ENCODE assay signal across 8 mouse cellular contexts in the genomic region with DNA sequence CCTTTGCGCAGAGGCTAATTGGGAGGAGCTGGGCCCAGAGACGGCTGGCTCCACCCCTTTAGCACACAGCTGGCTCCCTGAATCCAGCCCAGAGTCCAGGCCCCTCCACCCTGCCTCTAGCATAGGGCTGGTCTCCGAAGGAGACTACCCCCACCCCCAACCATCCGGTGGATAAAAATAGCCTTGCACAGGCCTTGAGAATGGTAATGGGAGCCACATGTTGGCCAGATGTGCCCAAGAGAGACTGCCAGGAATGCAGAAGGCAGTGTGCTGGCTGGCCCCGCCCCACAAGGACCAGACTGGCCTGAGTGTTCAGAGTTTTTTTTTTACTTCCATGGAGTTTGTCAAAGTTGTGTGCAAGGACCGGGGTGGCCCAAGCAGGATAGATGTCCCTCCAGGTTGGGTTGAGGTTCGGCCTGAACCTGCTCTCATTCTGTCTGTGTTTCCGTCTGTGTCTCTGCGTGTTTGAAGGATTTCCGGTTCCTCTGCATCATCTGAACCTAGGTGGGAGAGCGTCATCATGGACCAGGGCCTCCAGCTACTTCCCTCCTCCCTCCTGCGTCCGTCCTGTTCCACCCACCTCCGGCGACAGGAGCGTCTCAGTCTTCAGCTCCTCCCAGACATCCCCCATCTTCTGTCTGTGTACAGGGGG. TPM values are rescaled to one million over a fixed set of nuclear protein-coding genes. Genes with fewer than 3 reads are reported as not detected.
DNase-seq lines count a peak whose midpoint lies in the region; ATAC-seq and TF ChIP-seq lines count a peak whose summit lies in the region.

No protein-coding gene starts in this region.

- TF ChIP-seq POLR2A in ES-Bruce4 (IDR thresholded peaks at IDR 0.05; ENCODE audit: insufficient read depth, low read length), result no peak

- DNase-seq in adrenal gland, postnatal 14 days, result peak; percentile 80
- peak; percentile 99 for DNase-seq in heart, adult 11 months
- peak; percentile 95 for DNase-seq in lung, postnatal 0 days (ENCODE audit: low spot score)
- DNase-seq in urinary bladder, postnatal 4 days (ENCODE audit: low spot score in 2 of 2), result peak; percentile 74 to 86
- DNase-seq in B cell, adult 2 months, result no peak
- DNase-seq in thymus, postnatal 4 days, result no peak

- peak overlapping the region; percentile 49 for H3K27ac ChIP-seq in ES-Bruce4 (ENCODE audit: insufficient read depth, low read length)
- peak overlapping the region; percentile 98 for H3K27ac ChIP-seq in kidney, embryonic 14.5 days (ENCODE audit: low read depth, low read length)
- H3K27ac ChIP-seq in lung, postnatal 0 days (ENCODE audit: low read length), result peak overlapping the region; percentile 93

- no peaks in the 10 kb centered on the region for H3K36me3 ChIP-seq in ES-Bruce4 (ENCODE audit: control insufficient read depth, insufficient read depth, low read length, poor library complexity, severe bottlenecking)
- peaks cover 15% of the 10 kb centered on the region for H3K36me3 ChIP-seq in kidney, embryonic 14.5 days (ENCODE audit: control insufficient read depth, insufficient read depth, low read length)
- 0 out of 2 replicates have a peak, but pooled peaks cover 6% of the 10 kb centered on the region for H3K36me3 ChIP-seq in lung, postnatal 0 days (ENCODE audit: insufficient read depth, low read length)

- no peak for TF ChIP-seq CTCF in ES-Bruce4 (IDR thresholded peaks at IDR 0.05; ENCODE audit: low read depth, low read length)
- TF ChIP-seq CTCF in lung, postnatal 0 days (IDR thresholded peaks at IDR 0.05), result no peak

- H3K27me3 ChIP-seq in ES-Bruce4 (ENCODE audit: control insufficient read depth, insufficient read depth, low read length, poor library complexity, severe bottlenecking), result no peaks in the 10 kb centered on the region
- no peaks in the 10 kb centered on the region for H3K27me3 ChIP-seq in kidney, embryonic 14.5 days (ENCODE audit: control insufficient read depth, insufficient read depth, low read length)
- H3K27me3 ChIP-seq in lung, postnatal 0 days (replicated peaks; ENCODE audit: insufficient read depth, low read length), result no peaks in the 10 kb centered on the region

- no peaks in the 10 kb centered on the region for H3K4me1 ChIP-seq in ES-Bruce4 (ENCODE audit: control insufficient read depth, insufficient read depth, low read length)
- H3K4me1 ChIP-seq in kidney, embryonic 14.5 days (ENCODE audit: control insufficient read depth, insufficient read depth, low read length), result peaks cover 46% of the 10 kb centered on the region
- H3K4me1 ChIP-seq in lung, postnatal 0 days (ENCODE audit: insufficient read depth, low read depth, low read length), result peaks cover 22% of the 10 kb centered on the region

- H3K4me2 ChIP-seq in kidney, embryonic 14.5 days (replicated peaks; ENCODE audit: low read depth, low read length), result peak overlapping the region; percentile 78
- peak overlapping the region; percentile 78 for H3K4me2 ChIP-seq in lung, postnatal 0 days (replicated peaks; ENCODE audit: low read depth, low read length)

- peak; percentile 83 for TF ChIP-seq EP300 in ES-Bruce4 (IDR thresholded peaks at IDR 0.05; ENCODE audit: insufficient read depth, low read depth, low read length)
- TF ChIP-seq EP300 in lung, postnatal 0 days (IDR thresholded peaks at IDR 0.05), result peak; percentile 68

- H3K9me3 ChIP-seq in ES-Bruce4 (replicated peaks; ENCODE audit: control insufficient read depth, insufficient read depth, low read length, poor library complexity, severe bottlenecking), result no peaks in the 10 kb centered on the region
- H3K9me3 ChIP-seq in kidney, embryonic 14.5 days (ENCODE audit: control insufficient read depth, low read length), result no peaks in the 10 kb centered on the region
- H3K9me3 ChIP-seq in lung, postnatal 0 days (ENCODE audit: low read length), result no peaks in the 10 kb centered on the region

- no peak overlapping the region for H3K9ac ChIP-seq in ES-Bruce4 (ENCODE audit: low read depth, poor library complexity, severe bottlenecking)
- peak overlapping the region; percentile 88; the same call in 1 of the 2 replicates for H3K9ac ChIP-seq in kidney, embryonic 14.5 days (ENCODE audit: low read depth, low read length)
- H3K9ac ChIP-seq in lung, postnatal 0 days (replicated peaks; ENCODE audit: low read depth), result no peak overlapping the region

- 13% methylated on average over 16 of the region's 16 CpGs for WGBS in kidney, embryonic 14.5 days
- WGBS in lung, postnatal 0 days, result 25% methylated on average over 16 of the region's 16 CpGs

- H3K4me3 ChIP-seq in ES-Bruce4 (ENCODE audit: low read depth, low read length), result peak overlapping the region; percentile 25
- peak overlapping the region; percentile 70 for H3K4me3 ChIP-seq in kidney, embryonic 14.5 days (ENCODE audit: low read length)
- no peak overlapping the region for H3K4me3 ChIP-seq in lung, postnatal 0 days (ENCODE audit: low read depth, low read length)

- peak; percentile 51 for ATAC-seq in kidney, embryonic 14.5 days (ENCODE audit: low FRiP score, low TSS enrichment)
- peak; percentile 70 for ATAC-seq in lung, postnatal 0 days

RNA-seq across cellular contexts. Expression of gene Eva1b, which starts 2.9 kb away (rescaled TPM):
- polyA plus RNA-seq in ES-Bruce4 (2011; ENCODE audit: insufficient read depth, insufficient read length, low read depth, missing spikeins), result 13.6 and 15.9 TPM in 2 replicates
- 27.6 and 32.3 TPM in 2 replicates for total RNA-seq in adrenal gland, postnatal 14 days (2021)
- 96.1 and 124 TPM in 2 replicates for polyA plus RNA-seq in kidney, embryonic 14.5 days (2014; fragmentation: Nextera tagmentation; extraction: Ambion mirVana)
- 151 TPM in 2 replicates for polyA plus RNA-seq in lung, postnatal 0 days (2015; fragmentation: Nextera tagmentation; extraction: Ambion mirVana)

RNA-seq across cellular contexts. Expression of gene Sh3d21, which starts 12.9 kb away (rescaled TPM):
- polyA plus RNA-seq in ES-Bruce4 (2011; ENCODE audit: insufficient read depth, insufficient read length, low read depth, missing spikeins), result 5.5 and 6.0 TPM in 2 replicates
- 3.7 and 4.8 TPM in 2 replicates for total RNA-seq in adrenal gland, postnatal 14 days (2021)
- 7.3 and 8.7 TPM in 2 replicates for polyA plus RNA-seq in kidney, embryonic 14.5 days (2014; fragmentation: Nextera tagmentation; extraction: Ambion mirVana)
- polyA plus RNA-seq in lung, postnatal 0 days (2015; fragmentation: Nextera tagmentation; extraction: Ambion mirVana), result 23.3 and 30.7 TPM in 2 replicates

RNA-seq across cellular contexts. Expression of gene Stk40, which starts 46.7 kb away (rescaled TPM):
- polyA plus RNA-seq in ES-Bruce4 (2011; ENCODE audit: insufficient read depth, insufficient read length, low read depth, missing spikeins), result 36.4 and 37.5 TPM in 2 replicates
- total RNA-seq in adrenal gland, postnatal 14 days (2021), result 39.2 and 48.2 TPM in 2 replicates
- 19.1 and 24.9 TPM in 2 replicates for polyA plus RNA-seq in kidney, embryonic 14.5 days (2014; fragmentation: Nextera tagmentation; extraction: Ambion mirVana)
- 26.7 and 30.6 TPM in 2 replicates for polyA plus RNA-seq in lung, postnatal 0 days (2015; fragmentation: Nextera tagmentation; extraction: Ambion mirVana)

RNA-seq across cellular contexts. Expression of gene Thrap3, which starts 52.1 kb away (rescaled TPM):
- 456 and 495 TPM in 2 replicates for polyA plus RNA-seq in ES-Bruce4 (2011; ENCODE audit: insufficient read depth, insufficient read length, low read depth, missing spikeins)
- 190 and 212 TPM in 2 replicates for total RNA-seq in adrenal gland, postnatal 14 days (2021)
- polyA plus RNA-seq in kidney, embryonic 14.5 days (2014; fragmentation: Nextera tagmentation; extraction: Ambion mirVana), result 141 and 281 TPM in 2 replicates
- 98.6 and 112 TPM in 2 replicates for polyA plus RNA-seq in lung, postnatal 0 days (2015; fragmentation: Nextera tagmentation; extraction: Ambion mirVana)

RNA-seq across cellular contexts. Expression of gene Lsm10, which starts 54.0 kb away (rescaled TPM):
- 25.4 and 28.8 TPM in 2 replicates for polyA plus RNA-seq in ES-Bruce4 (2011; ENCODE audit: insufficient read depth, insufficient read length, low read depth, missing spikeins)
- total RNA-seq in adrenal gland, postnatal 14 days (2021), result 17.9 and 20.6 TPM in 2 replicates
- 47.3 and 52.4 TPM in 2 replicates for polyA plus RNA-seq in kidney, embryonic 14.5 days (2014; fragmentation: Nextera tagmentation; extraction: Ambion mirVana)
- 62.2 and 64.1 TPM in 2 replicates for polyA plus RNA-seq in lung, postnatal 0 days (2015; fragmentation: Nextera tagmentation; extraction: Ambion mirVana)

Comparison
In these comparisons a context has a peak if more than half of its experiments do, and no peak if none do; other contexts are left out.
1. DNase-seq: peak in adrenal gland, postnatal 14 days (single experiment), heart, adult 11 months (single experiment), lung, postnatal 0 days (single experiment) and urinary bladder, postnatal 4 days (2 of 2); none in B cell, adult 2 months (0 of 2) and thymus, postnatal 4 days (single experiment).
2. Peak in every context shown above with its lines, with median percentiles within 50 percentile points of each other: H3K27ac ChIP-seq.